Mouse (Mus musculus) spleen, adult 2 months (tissue): ENCODE measurements around the gene Polr2c.

Source experiments
- CTCF ChIP-seq: fragments of 200-500 bp; IDR thresholded peaks from 2 replicates; pipeline ENCODE4 v1.5.1; 2011; ENCODE audit warnings: mild to moderate bottlenecking, inconsistent platforms; ENCODE audit not compliant: insufficient read depth, insufficient read length, insufficient replicate concordance; ENCODE audit errors: extremely low read depth
- POLR2A ChIP-seq: fragments of 200-500 bp; IDR thresholded peaks from 2 replicates; pipeline ENCODE4 v1.6.1; 2011; ENCODE audit warnings: low read depth, low read length, inconsistent platforms

- no peak for TF ChIP-seq POLR2A
- TF ChIP-seq CTCF: no peak
These were observed 37.5 kb upstream of the Polr2c start for GRCm38 (mm10) chr8:94819671-94820179.
